Mouse (Mus musculus): ENCODE measurements at regions not wholly inside any gene's neighbourhood (a gene's known extent, or its start where the extent isn't known, plus 50 kb on each side); places are given as distances from the start of the nearest gene placed in this dataset.
A peak's percentile ranks its signal among the peaks of the same experiment; 100 is the strongest.

GRCm38 (mm10) chrX:58686119-58686518, 223.0 kb upstream of the 4930550L24Rik start:
- TF ChIP-seq CTCF (conservative IDR thresholded peaks at IDR 0.05) = no peak
- DNase-seq (ENCODE audit: low spot score in 2 of 2) = no peak
- no peak overlapping the region for H3K4me3 ChIP-seq
- H3K27ac ChIP-seq = no peak overlapping the region

GRCm38 (mm10) chrX:58688964-58689363, 220.2 kb upstream of the 4930550L24Rik start:
- no peak overlapping the region for H3K27ac ChIP-seq
- no peak for DNase-seq (ENCODE audit: low spot score in 2 of 2)
- no peak overlapping the region for H3K4me3 ChIP-seq
- TF ChIP-seq CTCF (conservative IDR thresholded peaks at IDR 0.05) = no peak

- TF ChIP-seq CTCF (conservative IDR thresholded peaks at IDR 0.05) = no peak
- DNase-seq (ENCODE audit: low spot score in 2 of 2) = peak in 1 of 2 experiments; percentile 15
- Histone ChIP-seq H3K4me3 (no peak overlapping the region), H3K27ac (peak overlapping the region; percentile 76)
Observed at GRCm38 (mm10) chrX:58702152-58702741, 206.9 kb upstream of the 4930550L24Rik start.
